Mouse (Mus musculus) MEL (cell line): ENCODE data around the gene 9930111J21Rik2. TPM values are rescaled to one million over a fixed set of nuclear protein-coding genes. Genes with fewer than 3 reads are reported as not detected.

ENCODE experiments used
- DNase-seq: peaks from one replicate; pipeline ENCODE4 v3.0.0; 2011; ENCODE audit warnings: low read depth, low spot score
- H3K27ac ChIP-seq: 2 replicates; pipeline ENCODE4 v1.5.1; 2012; ENCODE audit warnings: low read depth, mild to moderate bottlenecking, control low read depth, low read length, moderate library complexity; ENCODE audit not compliant: control insufficient read depth
- H3K27me3 ChIP-seq, 2 experiments: fragments of 150-350 bp in 1 of 2; sonication (generic) in 1 of 2; 2 replicates each; pipeline ENCODE4 v1.6.1; 2012; ENCODE audit warnings: low read length in 2 of 2, mild to moderate bottlenecking in 2 of 2, improper control_type of control experiment in 1 of 2, moderate library complexity in 1 of 2; ENCODE audit not compliant: insufficient read depth in 2 of 2, control insufficient read depth in 1 of 2
- H3K36me3 ChIP-seq, 2 experiments: 2 replicates each; pipeline ENCODE4 v1.6.1; 2012 to 2014; ENCODE audit warnings: low read length in 2 of 2, improper control_type of control experiment in 1 of 2, inconsistent platforms in 1 of 2, mild to moderate bottlenecking in 1 of 2; ENCODE audit not compliant: insufficient read depth in 2 of 2, control insufficient read depth in 1 of 2
- H3K4me1 ChIP-seq, 2 experiments: fragments of 150-350 bp in 1 of 2; sonication (generic) in 1 of 2; 2 replicates each; pipeline ENCODE4 v1.6.1; 2012; ENCODE audit warnings: low read length in 2 of 2, improper control_type of control experiment in 1 of 2, mild to moderate bottlenecking in 1 of 2; ENCODE audit not compliant: insufficient read depth in 2 of 2, control insufficient read depth in 1 of 2
- H3K4me3 ChIP-seq, 2 experiments: fragments of 150-350 bp in 1 of 2; sonication (generic) in 1 of 2; 2 replicates each; pipeline ENCODE4 v1.5.1; 2012; ENCODE audit warnings: low read depth in 2 of 2, low read length in 2 of 2, mild to moderate bottlenecking in 2 of 2, moderate library complexity in 2 of 2, control low read depth in 1 of 2, improper control_type of control experiment in 1 of 2; ENCODE audit not compliant: control insufficient read depth in 1 of 2, insufficient read depth in 1 of 2
- H3K79me2 ChIP-seq: 2 replicates; pipeline ENCODE4 v1.6.1; 2012; ENCODE audit warnings: mild to moderate bottlenecking, low read length, moderate library complexity; ENCODE audit not compliant: control insufficient read depth, poor library complexity, insufficient read depth
- H3K9ac ChIP-seq: 2 replicates; pipeline ENCODE4 v1.6.1; 2012; ENCODE audit warnings: low read depth, mild to moderate bottlenecking, control low read depth, low read length, moderate library complexity; ENCODE audit not compliant: control insufficient read depth, poor library complexity, severe bottlenecking
- H3K9me3 ChIP-seq: fragments of 150-350 bp; sonication (generic); replicated peaks from 2 replicates; pipeline ENCODE4 v1.6.1; 2012; ENCODE audit warnings: mild to moderate bottlenecking, low read length, improper control_type of control experiment, moderate library complexity; ENCODE audit not compliant: insufficient read depth
- BHLHE40 ChIP-seq: IDR thresholded peaks from 2 replicates; pipeline ENCODE4 v1.6.1; 2012; ENCODE audit warnings: low read depth, mild to moderate bottlenecking, inconsistent platforms, low read length, improper control_type of control experiment, borderline replicate concordance
- CHD2 ChIP-seq: IDR thresholded peaks from 2 replicates; pipeline ENCODE4 v1.6.1; 2011; ENCODE audit warnings: low read length, improper control_type of control experiment
- E2F4 ChIP-seq: IDR thresholded peaks from 2 replicates; pipeline ENCODE4 v1.6.1; 2011; ENCODE audit warnings: low read depth, low read length, improper control_type of control experiment, borderline replicate concordance
- ELF1 ChIP-seq: IDR thresholded peaks from 2 replicates; pipeline ENCODE4 v1.6.1; 2014; ENCODE audit warnings: low read depth, mild to moderate bottlenecking, inconsistent platforms, low read length, improper control_type of control experiment, moderate library complexity
- EP300 ChIP-seq, 2 experiments: IDR thresholded peaks; 2 replicates each; pipeline ENCODE4 v1.6.1; 2011; ENCODE audit warnings: improper control_type of control experiment in 2 of 2, low read length in 2 of 2, low read depth in 1 of 2, mild to moderate bottlenecking in 1 of 2
- ETS1 ChIP-seq: IDR thresholded peaks from 2 replicates; pipeline ENCODE4 v1.6.1; 2012; ENCODE audit warnings: low read depth, mild to moderate bottlenecking, inconsistent platforms, low read length, improper control_type of control experiment, moderate library complexity
- GATA1 ChIP-seq: IDR thresholded peaks from 2 replicates; pipeline ENCODE4 v1.6.1; 2011; ENCODE audit warnings: low read depth, low read length, improper control_type of control experiment
- HCFC1 ChIP-seq: IDR thresholded peaks from 2 replicates; pipeline ENCODE4 v1.6.1; 2012; ENCODE audit warnings: low read depth, mild to moderate bottlenecking, inconsistent platforms, low read length, improper control_type of control experiment, moderate library complexity
- KAT2A ChIP-seq: conservative IDR thresholded peaks from 2 replicates; pipeline ENCODE4 v1.6.1; 2012; ENCODE audit warnings: low read depth, low read length, improper control_type of control experiment, inconsistent platforms
- MAFK ChIP-seq: IDR thresholded peaks from 2 replicates; pipeline ENCODE4 v1.6.1; 2011; ENCODE audit warnings: low read depth, mild to moderate bottlenecking, low read length, improper control_type of control experiment, borderline replicate concordance
- MEF2A ChIP-seq: IDR thresholded peaks from 2 replicates; pipeline ENCODE4 v1.6.1; 2014; ENCODE audit warnings: low read depth, mild to moderate bottlenecking, inconsistent platforms, low read length, improper control_type of control experiment; ENCODE audit not compliant: poor library complexity, insufficient replicate concordance, severe bottlenecking; ENCODE audit errors: extremely low read depth
- MXI1 ChIP-seq: IDR thresholded peaks from 2 replicates; pipeline ENCODE4 v1.6.1; 2011; ENCODE audit warnings: mild to moderate bottlenecking, low read depth, low read length, improper control_type of control experiment
- MYB ChIP-seq: IDR thresholded peaks from 2 replicates; pipeline ENCODE4 v1.6.1; 2011; ENCODE audit warnings: mild to moderate bottlenecking, low read depth, low read length, improper control_type of control experiment
- MYC ChIP-seq: IDR thresholded peaks from 2 replicates; pipeline ENCODE4 v1.6.1; 2011; ENCODE audit warnings: low read depth, mild to moderate bottlenecking, low read length, improper control_type of control experiment, moderate library complexity
- NELFE ChIP-seq: IDR thresholded peaks from 2 replicates; pipeline ENCODE4 v1.6.1; 2011; ENCODE audit warnings: low read depth, low read length, improper control_type of control experiment
- NRF1 ChIP-seq: IDR thresholded peaks from 2 replicates; pipeline ENCODE4 v1.6.1; 2014; ENCODE audit warnings: low read depth, mild to moderate bottlenecking, inconsistent platforms, low read length, improper control_type of control experiment, moderate library complexity; ENCODE audit not compliant: poor library complexity, insufficient read depth, severe bottlenecking
- POLR2A ChIP-seq, 2 experiments: IDR thresholded peaks; 2 replicates each; pipeline ENCODE4 v1.6.1; 2011 to 2012; ENCODE audit warnings: low read length in 2 of 2, mild to moderate bottlenecking in 2 of 2, control low read depth in 1 of 2, improper control_type of control experiment in 1 of 2, low read depth in 1 of 2, moderate library complexity in 1 of 2; ENCODE audit not compliant: control insufficient read depth in 1 of 2, insufficient read depth in 1 of 2, poor library complexity in 1 of 2
- RAD21 ChIP-seq: IDR thresholded peaks from 2 replicates; pipeline ENCODE4 v1.6.1; 2011; ENCODE audit warnings: mild to moderate bottlenecking, low read depth, low read length, improper control_type of control experiment
- RCOR1 ChIP-seq: IDR thresholded peaks from 2 replicates; pipeline ENCODE4 v1.6.1; 2012; ENCODE audit warnings: low read depth, mild to moderate bottlenecking, inconsistent platforms, low read length, improper control_type of control experiment
- SIN3A ChIP-seq: IDR thresholded peaks from 2 replicates; pipeline ENCODE4 v1.6.1; 2012; ENCODE audit warnings: low read length, improper control_type of control experiment, inconsistent platforms
- TCF12 ChIP-seq: IDR thresholded peaks from 2 replicates; pipeline ENCODE4 v1.6.1; 2014; ENCODE audit warnings: low read depth, mild to moderate bottlenecking, inconsistent platforms, low read length, improper control_type of control experiment, moderate library complexity
- UBTF ChIP-seq: IDR thresholded peaks from 2 replicates; pipeline ENCODE4 v1.6.1; 2012; ENCODE audit warnings: low read depth, mild to moderate bottlenecking, inconsistent platforms, low read length, improper control_type of control experiment, moderate library complexity, borderline replicate concordance; ENCODE audit not compliant: insufficient read depth
- USF1 ChIP-seq: IDR thresholded peaks from 2 replicates; pipeline ENCODE4 v1.6.1; 2014; ENCODE audit warnings: low read depth, mild to moderate bottlenecking, inconsistent platforms, low read length, improper control_type of control experiment, moderate library complexity
- USF2 ChIP-seq, 2 experiments: IDR thresholded peaks; 2 replicates each; pipeline ENCODE4 v1.6.1; 2011 to 2012; ENCODE audit warnings: improper control_type of control experiment in 2 of 2, low read length in 2 of 2, borderline replicate concordance in 1 of 2, inconsistent platforms in 1 of 2, low read depth in 1 of 2, mild to moderate bottlenecking in 1 of 2; ENCODE audit not compliant: insufficient read depth in 1 of 2
- ZKSCAN1 ChIP-seq: IDR thresholded peaks from 2 replicates; pipeline ENCODE4 v1.6.1; 2012; ENCODE audit warnings: low read depth, mild to moderate bottlenecking, inconsistent platforms, low read length, improper control_type of control experiment, moderate library complexity
- polyA plus RNA-seq, 2 experiments: library from polyadenylated mRNA; stranded (reverse) in 1 of 2; unstranded in 1 of 2; fragments of >175 nt in 1 of 2; fragments of >200 nt in 1 of 2; gene quantifications; 2 replicates each; pipeline versions ENCODE4 v1.2.1 to v1.2.4; 2012; ENCODE audit warnings: low replicate concordance in 2 of 2, low read depth in 1 of 2; ENCODE audit not compliant: insufficient read length in 2 of 2, insufficient read depth in 1 of 2, missing spikeins in 1 of 2
- total RNA-seq: library from RNA; depleted of rRNA; stranded (reverse); fragments of 300-350 nt; gene quantifications from 2 replicates; pipeline ENCODE4 v1.2.3, GENCODE M21; 2012

The 9930111J21Rik2 gene
- total and polyA plus RNA-seq, 3 experiments: 0.04 to 0.08 TPM; not detected in 1

GRCm38 (mm10) chr11:49087830-49088616, 37.0 kb upstream of the 9930111J21Rik2 start (continued):
- TF ChIP-seq POLR2A (IDR thresholded peaks at IDR 0.05; ENCODE audit: control insufficient read depth in 1 of 2, insufficient read depth in 1 of 2, low read depth in 1 of 2, low read length in 2 of 2, poor library complexity in 1 of 2): peak in 1 of 2 experiments; percentile 56; a peak in 2 of 4 replicates
- TF ChIP-seq MAFK: no peak
- TF ChIP-seq ELF1: no peak
- peak; percentile 97 for TF ChIP-seq ETS1
- 0 out of 2 replicates have a peak, but pooled peaks have one; percentile 43 for TF ChIP-seq MYB
- peak; percentile 53 for TF ChIP-seq MXI1
- TF ChIP-seq EP300 (IDR thresholded peaks at IDR 0.05; ENCODE audit: low read depth in 1 of 2, low read length in 2 of 2): peak; percentile 55 to 89
- no peak for TF ChIP-seq HCFC1
- TF ChIP-seq CHD2: no peak
- TF ChIP-seq MEF2A: no peak
- no peak for TF ChIP-seq E2F4
- no peak for TF ChIP-seq NRF1
- TF ChIP-seq SIN3A: peak; percentile 43
- peak; percentile 45; the same call in 1 of the 2 replicates for TF ChIP-seq MYC
- TF ChIP-seq KAT2A: no peak; the same call in 1 of the 2 replicates
- peak; percentile 88 for TF ChIP-seq TCF12
- no peak for TF ChIP-seq USF2 (IDR thresholded peaks at IDR 0.05; ENCODE audit: borderline replicate concordance in 1 of 2, insufficient read depth in 1 of 2, low read depth in 1 of 2, low read length in 2 of 2)
- no peak for TF ChIP-seq ZKSCAN1
- no peak; the same call in 1 of the 2 replicates for TF ChIP-seq NELFE
- TF ChIP-seq USF1: peak; percentile 48; the same call in 1 of the 2 replicates

- H3K9ac ChIP-seq: peak overlapping the region; percentile 34
These were observed 35.9 kb upstream of the 9930111J21Rik2 start for GRCm38 (mm10) chr11:49086858-49087361.

More at GRCm38 (mm10) chr11:49086858-49087361, 35.9 kb upstream of the 9930111J21Rik2 start:
- peak; percentile 35 for DNase-seq
- TF ChIP-seq KAT2A: no peak
- TF ChIP-seq TCF12: 0 out of 2 replicates have a peak, but pooled peaks have one; percentile 19
- no peak for TF ChIP-seq UBTF
- TF ChIP-seq GATA1: no peak
- TF ChIP-seq HCFC1: no peak
- TF ChIP-seq BHLHE40: no peak
- peak; percentile 33 for TF ChIP-seq ETS1
- TF ChIP-seq RCOR1: no peak
- no peak for TF ChIP-seq EP300 (IDR thresholded peaks at IDR 0.05; ENCODE audit: low read depth in 1 of 2, low read length in 2 of 2)
- TF ChIP-seq RAD21: no peak
- Histone ChIP-seq H3K27me3 (no peaks in the 10 kb centered on the region), H3K4me1 (peaks cover 71 to 74% of the 10 kb centered on the region in 2 experiments), H3K79me2 (peaks cover 6% of the 10 kb centered on the region), H3K27ac (peak overlapping the region; percentile 59), H3K9me3 (no peaks in the 10 kb centered on the region), H3K4me3 (peak overlapping the region; percentile 3 to 31; a peak in 2 of 4 replicates), H3K36me3 (peaks cover 2 to 84% of the 10 kb centered on the region in 2 experiments; a peak in 3 of 4 replicates)
